Mouse (Mus musculus): ENCODE measurements around the gene Llgl1. TPM values are rescaled to one million over a fixed set of nuclear protein-coding genes. Genes with fewer than 3 reads are reported as not detected.

Llgl1 gene
- polyA plus RNA-seq, 1 experiment: 16.9 TPM

DNA sequence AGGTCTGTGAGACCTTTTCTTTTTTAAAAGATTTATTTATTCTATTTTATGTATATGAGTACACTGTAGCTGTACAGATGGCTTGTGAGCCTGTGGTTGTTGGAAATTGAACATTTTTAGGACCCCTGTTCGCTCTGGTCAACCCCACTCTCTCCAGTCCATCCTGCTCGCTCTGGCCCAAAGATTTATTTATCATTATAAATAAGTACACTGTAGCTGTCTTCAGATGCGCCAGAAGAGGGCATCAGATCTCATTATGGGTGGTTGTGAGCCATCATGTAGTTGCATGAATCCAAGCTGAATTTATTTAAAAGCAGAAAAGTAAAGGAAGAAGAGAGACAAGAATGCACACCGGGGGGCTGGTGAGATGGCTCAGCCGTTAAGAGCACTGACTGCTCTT, 35.7 kb downstream of the Llgl1 start:
- TF ChIP-seq POLR2A (IDR thresholded peaks at IDR 0.05; ENCODE audit: control insufficient read depth, low read depth, low read length): no peak
- no peak for TF ChIP-seq CTCF (IDR thresholded peaks at IDR 0.05; ENCODE audit: control insufficient read depth, insufficient read depth, insufficient replicate concordance, low read depth, low read length)
- peaks cover 1% of the 10 kb centered on the region; the same call in 1 of the 2 replicates for H3K36me3 ChIP-seq (ENCODE audit: control insufficient read depth, insufficient read depth, low read length)

DNA sequence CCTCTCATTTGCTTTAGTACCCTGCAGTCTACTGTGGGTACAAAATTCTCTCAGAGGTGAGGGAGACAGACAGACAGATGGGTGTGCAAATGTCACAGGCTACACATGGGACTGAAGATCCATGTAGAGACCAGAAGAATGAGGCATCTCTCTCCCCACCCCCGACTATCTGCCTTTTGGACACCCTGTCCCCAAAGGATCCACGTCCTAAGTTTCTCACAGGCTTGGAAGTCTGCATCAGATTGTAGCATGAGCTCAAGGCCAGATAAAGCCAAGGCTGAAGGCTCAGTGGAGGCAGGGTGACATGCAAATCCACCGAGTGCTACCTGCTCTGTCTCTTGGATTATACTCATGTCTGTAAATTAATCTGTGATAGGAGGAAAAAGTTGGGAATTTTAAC, 37.0 kb downstream of the Llgl1 start:
- H3K4me3 ChIP-seq (ENCODE audit: control insufficient read depth, low read depth, low read length): no peak overlapping the region
- TF ChIP-seq POLR2A (IDR thresholded peaks at IDR 0.05; ENCODE audit: control insufficient read depth, low read depth, low read length) (no peak), CTCF (IDR thresholded peaks at IDR 0.05; ENCODE audit: control insufficient read depth, insufficient read depth, insufficient replicate concordance, low read depth, low read length) (no peak)
- H3K36me3 ChIP-seq (ENCODE audit: control insufficient read depth, insufficient read depth, low read length): peaks cover 2% of the 10 kb centered on the region; the same call in 1 of the 2 replicates
- H3K27me3 ChIP-seq (ENCODE audit: control insufficient read depth, insufficient read depth, low read length): no peaks in the 10 kb centered on the region
- H3K4me1 ChIP-seq (ENCODE audit: control insufficient read depth, insufficient read depth, low read length): no peaks in the 10 kb centered on the region
- no peak overlapping the region for H3K27ac ChIP-seq (ENCODE audit: control insufficient read depth, insufficient read depth, low read depth, low read length)

More for the DNA sequence above, 35.7 kb downstream of the Llgl1 start:
- Histone ChIP-seq H3K4me3 (ENCODE audit: control insufficient read depth, low read depth, low read length) (no peak overlapping the region), H3K27me3 (ENCODE audit: control insufficient read depth, insufficient read depth, low read length) (no peaks in the 10 kb centered on the region), H3K4me1 (ENCODE audit: control insufficient read depth, insufficient read depth, low read length) (no peaks in the 10 kb centered on the region), H3K27ac (ENCODE audit: control insufficient read depth, insufficient read depth, low read depth, low read length) (no peak overlapping the region)

DNA sequence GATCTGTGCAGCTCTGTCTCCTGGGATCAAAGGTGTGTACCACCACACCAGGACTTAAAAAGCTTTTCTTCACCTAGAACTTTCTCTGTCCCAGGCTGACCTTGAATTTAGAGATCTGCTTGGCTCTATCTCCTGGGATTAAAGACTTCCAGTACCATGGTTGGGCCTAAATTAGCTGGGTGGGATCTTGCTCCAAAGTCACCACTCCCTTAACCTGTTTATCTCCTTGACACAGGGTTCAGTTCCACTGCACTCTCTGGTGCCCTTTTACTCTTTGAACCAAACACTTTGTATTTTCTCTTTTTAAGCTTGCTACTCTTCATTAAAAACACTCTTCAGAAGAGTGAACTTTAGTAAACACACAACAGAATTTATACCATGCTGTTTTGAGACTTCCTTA, 37.9 kb downstream of the Llgl1 start:
- Histone ChIP-seq H3K4me3 (ENCODE audit: control insufficient read depth, low read depth, low read length) (no peak overlapping the region), H3K36me3 (ENCODE audit: control insufficient read depth, insufficient read depth, low read length) (peaks cover 4% of the 10 kb centered on the region), H3K27me3 (ENCODE audit: control insufficient read depth, insufficient read depth, low read length) (no peaks in the 10 kb centered on the region), H3K4me1 (ENCODE audit: control insufficient read depth, insufficient read depth, low read length) (no peaks in the 10 kb centered on the region), H3K27ac (ENCODE audit: control insufficient read depth, insufficient read depth, low read depth, low read length) (no peak overlapping the region)
- TF ChIP-seq POLR2A (IDR thresholded peaks at IDR 0.05; ENCODE audit: control insufficient read depth, low read depth, low read length) (no peak), CTCF (IDR thresholded peaks at IDR 0.05; ENCODE audit: control insufficient read depth, insufficient read depth, insufficient replicate concordance, low read depth, low read length) (no peak)

DNA sequence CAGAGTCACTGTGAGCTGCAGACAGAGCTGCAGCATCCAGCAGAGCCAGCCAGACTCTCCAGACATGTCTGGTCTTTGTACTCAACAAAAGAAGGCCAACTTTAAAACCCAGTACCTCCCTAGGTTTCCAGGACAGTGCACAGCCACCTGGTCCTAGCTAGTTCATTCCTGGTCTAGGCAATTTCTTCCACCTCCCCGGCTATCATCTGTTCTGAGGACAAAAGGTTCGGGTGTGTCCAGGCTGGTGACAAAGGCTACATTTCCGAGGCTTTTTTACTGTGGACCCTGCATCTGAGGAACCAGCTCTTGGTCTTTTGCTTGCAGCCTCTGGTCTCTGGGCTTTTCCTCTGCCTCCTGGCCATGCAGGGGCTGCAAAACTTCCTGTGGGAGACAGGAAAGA, 40.8 kb downstream of the Llgl1 start:
- H3K4me3 ChIP-seq (ENCODE audit: control insufficient read depth, low read depth, low read length): no peak overlapping the region
- H3K27me3 ChIP-seq (ENCODE audit: control insufficient read depth, insufficient read depth, low read length): no peaks in the 10 kb centered on the region
- H3K4me1 ChIP-seq (ENCODE audit: control insufficient read depth, insufficient read depth, low read length): no peaks in the 10 kb centered on the region
- H3K36me3 ChIP-seq (ENCODE audit: control insufficient read depth, insufficient read depth, low read length): peaks cover 8% of the 10 kb centered on the region
- no peak overlapping the region for H3K27ac ChIP-seq (ENCODE audit: control insufficient read depth, insufficient read depth, low read depth, low read length)
- no peak for TF ChIP-seq POLR2A (IDR thresholded peaks at IDR 0.05; ENCODE audit: control insufficient read depth, low read depth, low read length)
- no peak for TF ChIP-seq CTCF (IDR thresholded peaks at IDR 0.05; ENCODE audit: control insufficient read depth, insufficient read depth, insufficient replicate concordance, low read depth, low read length)

DNA sequence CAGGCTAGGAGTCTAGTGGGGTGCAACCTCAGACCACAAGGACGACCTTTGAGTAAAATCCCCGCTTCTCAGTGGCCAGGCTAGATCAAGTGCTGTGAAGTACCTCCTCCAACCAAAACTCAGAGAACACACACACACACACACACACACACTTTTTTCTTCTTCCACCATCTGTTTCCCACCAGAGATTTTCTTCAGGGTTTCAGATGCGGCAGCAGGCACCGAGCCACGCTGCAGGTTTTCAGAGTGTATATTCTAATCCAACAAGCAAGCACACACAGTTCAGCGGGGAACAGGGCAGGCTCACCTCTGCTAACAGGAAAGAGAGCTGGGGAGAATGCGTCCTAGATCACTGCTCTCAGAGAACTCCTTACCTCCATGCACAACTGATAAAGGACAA, 56.0 kb downstream of the Llgl1 start:
- peaks cover 2% of the 10 kb centered on the region; the same call in 1 of the 2 replicates for H3K36me3 ChIP-seq (ENCODE audit: control insufficient read depth, insufficient read depth, low read length)
- no peaks in the 10 kb centered on the region for H3K4me1 ChIP-seq (ENCODE audit: control insufficient read depth, insufficient read depth, low read length)
- no peaks in the 10 kb centered on the region for H3K27me3 ChIP-seq (ENCODE audit: control insufficient read depth, insufficient read depth, low read length)
- no peak overlapping the region for H3K4me3 ChIP-seq (ENCODE audit: control insufficient read depth, low read depth, low read length)
- no peak overlapping the region for H3K27ac ChIP-seq (ENCODE audit: control insufficient read depth, insufficient read depth, low read depth, low read length)
- TF ChIP-seq POLR2A (IDR thresholded peaks at IDR 0.05; ENCODE audit: control insufficient read depth, low read depth, low read length) (no peak), CTCF (IDR thresholded peaks at IDR 0.05; ENCODE audit: control insufficient read depth, insufficient read depth, insufficient replicate concordance, low read depth, low read length) (no peak)

DNA sequence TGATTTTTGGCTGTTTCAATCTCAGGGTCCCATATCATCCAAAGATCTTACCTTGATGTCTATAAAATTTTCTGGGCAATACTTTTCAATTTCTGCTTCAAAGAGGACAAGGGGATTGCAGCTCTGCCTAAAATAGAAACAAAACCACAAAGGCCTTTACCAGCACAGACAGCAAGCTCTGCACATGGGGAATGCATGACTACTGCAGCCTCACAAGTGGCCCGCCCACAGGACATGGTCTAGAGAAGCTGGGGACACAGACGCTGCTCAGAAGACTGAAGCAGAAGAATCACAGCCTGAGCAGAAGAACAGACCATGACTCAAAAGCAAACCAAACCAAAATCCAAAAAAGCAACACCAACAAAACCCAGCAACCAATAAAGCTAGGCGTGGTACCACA, 62.2 kb downstream of the Llgl1 start:
- H3K27ac ChIP-seq (ENCODE audit: control insufficient read depth, insufficient read depth, low read depth, low read length): no peak overlapping the region
- TF ChIP-seq POLR2A (IDR thresholded peaks at IDR 0.05; ENCODE audit: control insufficient read depth, low read depth, low read length): no peak
- no peak for TF ChIP-seq CTCF (IDR thresholded peaks at IDR 0.05; ENCODE audit: control insufficient read depth, insufficient read depth, insufficient replicate concordance, low read depth, low read length)
- H3K36me3 ChIP-seq (ENCODE audit: control insufficient read depth, insufficient read depth, low read length): peaks cover 3% of the 10 kb centered on the region
- H3K27me3 ChIP-seq (ENCODE audit: control insufficient read depth, insufficient read depth, low read length): no peaks in the 10 kb centered on the region
- no peaks in the 10 kb centered on the region for H3K4me1 ChIP-seq (ENCODE audit: control insufficient read depth, insufficient read depth, low read length)
- no peak overlapping the region for H3K4me3 ChIP-seq (ENCODE audit: control insufficient read depth, low read depth, low read length)

Other genes starting within 250 kb of the Llgl1 start
- gene Drg2, start 245.1 kb upstream of the Llgl1 start, polyA plus RNA-seq (2012; rRNA removed): 34.5 and 36.3 TPM in 2 replicates
- gene Myo15, start 230.4 kb upstream of the Llgl1 start, polyA plus RNA-seq (2012; rRNA removed): 8.2 and 11.7 TPM in 2 replicates
- 13.4 and 13.8 TPM in 2 replicates for gene Alkbh5, start 163.3 kb upstream of the Llgl1 start, polyA plus RNA-seq (2012; rRNA removed)
- gene Flii, start 27.5 kb downstream of the Llgl1 start, polyA plus RNA-seq (2012; rRNA removed): 31.0 and 32.9 TPM in 2 replicates
- gene Mief2, start 28.7 kb downstream of the Llgl1 start, polyA plus RNA-seq (2012; rRNA removed): 7.2 and 7.7 TPM in 2 replicates
- gene Top3a, start 77.6 kb downstream of the Llgl1 start, polyA plus RNA-seq (2012; rRNA removed): 14.4 and 14.8 TPM in 2 replicates
- gene Smcr8, start 77.8 kb downstream of the Llgl1 start, polyA plus RNA-seq (2012; rRNA removed): 4.5 and 4.6 TPM in 2 replicates
- 39.3 and 51.5 TPM in 2 replicates for gene Shmt1, start 112.0 kb downstream of the Llgl1 start, polyA plus RNA-seq (2012; rRNA removed)
- gene Dhrs7b, start 130.9 kb downstream of the Llgl1 start, polyA plus RNA-seq (2012; rRNA removed): 19.8 and 19.9 TPM in 2 replicates
- gene Tmem11, start 179.5 kb downstream of the Llgl1 start, polyA plus RNA-seq (2012; rRNA removed): 15.6 TPM in 2 replicates
- 34.6 and 39.6 TPM in 2 replicates for gene Natd1, start 215.0 kb downstream of the Llgl1 start, polyA plus RNA-seq (2012; rRNA removed)
- 36.6 and 36.8 TPM in 2 replicates for gene Map2k3, start 232.3 kb downstream of the Llgl1 start, polyA plus RNA-seq (2012; rRNA removed)